Comparison of ENCODE assay signal across 19 mouse cellular contexts in genomic region chr19:5907275-5907674, GRCm38 (mm10). TPM values are rescaled to one million over a fixed set of nuclear protein-coding genes. Genes with fewer than 3 reads are reported as not detected.
DNase-seq lines count a peak whose midpoint lies in the region; TF ChIP-seq lines count a peak whose summit lies in the region.
"Had no signal": no experiment of that assay in that cellular context is flagged by ENCODE, and none has a peak within 500 bp of the region (broad histone marks: within the 10 kb centered on the region; RNA-seq: fewer than 3 reads in every experiment).

No protein-coding gene starts in this region.

- no peak for TF ChIP-seq CTCF in embryonic fibroblast, embryonic 13.5 days (IDR thresholded peaks at IDR 0.05; ENCODE audit: borderline replicate concordance, insufficient read depth, low read length)

- H3K4me1 ChIP-seq in embryonic fibroblast, embryonic 13.5 days (ENCODE audit: control insufficient read depth, insufficient read depth, low read length): peaks cover 4% of the 10 kb centered on the region; the same call in 1 of the 2 replicates

- peak; percentile 22 for DNase-seq in 416B (ENCODE audit: low read depth)
- DNase-seq in gonadal fat pad, adult 2 months (ENCODE audit: low read depth): peak; percentile 65
- no peak for DNase-seq in urinary bladder, postnatal 25 days (ENCODE audit: low spot score)
- no peak for DNase-seq in neural tube, embryonic 10.5 days (ENCODE audit: extremely low spot score, low spot score)
- DNase-seq: adrenal gland, adult 2 months; adrenal gland, postnatal 10 days; adrenal gland, postnatal 25 days; cerebellum, adult 11-12 months; cerebellum, adult 2 months; cerebellum, adult 9-10 months; cerebellum, postnatal 10 days; cerebellum, postnatal 25 days; forebrain, postnatal 0 days had no signal

- no peak overlapping the region for H3K4me3 ChIP-seq in embryonic fibroblast, embryonic 13.5 days (ENCODE audit: insufficient read depth, low read length)
- H3K4me3 ChIP-seq: embryonic facial prominence, embryonic 10.5 days; embryonic facial prominence, embryonic 12.5 days; erythroblast, embryonic 14.5 days; forebrain, embryonic 13.5 days; forebrain, embryonic 15.5 days had no signal

- TF ChIP-seq POLR2A in embryonic fibroblast, embryonic 13.5 days (IDR thresholded peaks at IDR 0.05; ENCODE audit: low read depth, low read length): no peak

- peak overlapping the region; percentile 7; the same call in 1 of the 2 replicates for H3K27ac ChIP-seq in embryonic fibroblast, embryonic 13.5 days (ENCODE audit: insufficient read depth, low read length)
- H3K27ac ChIP-seq: embryonic facial prominence, embryonic 10.5 days; embryonic facial prominence, embryonic 12.5 days; forebrain, embryonic 13.5 days; forebrain, embryonic 15.5 days had no signal

RNA-seq across cellular contexts. Expression of gene Dpf2, which starts 5.5 kb away (rescaled TPM):
- polyA plus RNA-seq in embryonic fibroblast, embryonic 13.5 days (2011; ENCODE audit: insufficient read length, low read depth, missing spikeins): 94.7 and 135 TPM in 2 replicates
- 71.5 and 79.4 TPM in 2 replicates for polyA plus RNA-seq in gonadal fat pad, adult 2 months (2012; rRNA removed)

RNA-seq across cellular contexts. Expression of gene Tigd3, which starts 13.3 kb away (rescaled TPM):
- polyA plus RNA-seq in embryonic fibroblast, embryonic 13.5 days (2011; ENCODE audit: insufficient read length, low read depth, missing spikeins): 0.60 and 1.5 TPM in 2 replicates
- polyA plus RNA-seq in gonadal fat pad, adult 2 months (2012; rRNA removed): 0.70 and 0.75 TPM in 2 replicates

RNA-seq across cellular contexts. Expression of gene Cdc42ep2, which starts 17.3 kb away (rescaled TPM):
- polyA plus RNA-seq in embryonic fibroblast, embryonic 13.5 days (2011; ENCODE audit: insufficient read length, low read depth, missing spikeins): 10.4 and 12.1 TPM in 2 replicates
- polyA plus RNA-seq in gonadal fat pad, adult 2 months (2012; rRNA removed): 12.9 and 17.6 TPM in 2 replicates

RNA-seq across cellular contexts. Expression of gene Slc25a45, which starts 29.7 kb away (rescaled TPM):
- 1.3 and 3.5 TPM in 2 replicates for polyA plus RNA-seq in embryonic fibroblast, embryonic 13.5 days (2011; ENCODE audit: insufficient read length, low read depth, missing spikeins)
- 17.3 and 25.7 TPM in 2 replicates for polyA plus RNA-seq in gonadal fat pad, adult 2 months (2012; rRNA removed)
- polyA plus RNA-seq: erythroblast, embryonic 14.5 days had no signal

RNA-seq across cellular contexts. Expression of gene Frmd8, which starts 32.2 kb away (rescaled TPM):
- 24.9 and 35.7 TPM in 2 replicates for polyA plus RNA-seq in embryonic fibroblast, embryonic 13.5 days (2011; ENCODE audit: insufficient read length, low read depth, missing spikeins)
- polyA plus RNA-seq in gonadal fat pad, adult 2 months (2012; rRNA removed): 15.1 and 15.9 TPM in 2 replicates

Comparison
In these comparisons a context has a peak if more than half of its experiments do, and no peak if none do; other contexts are left out.
1. DNase-seq: peak in 416B (single experiment) and gonadal fat pad, adult 2 months (single experiment); none in urinary bladder, postnatal 25 days (single experiment) and neural tube, embryonic 10.5 days (single experiment).